Mouse (Mus musculus): ENCODE measurements at regions not wholly inside any gene's neighbourhood (a gene's known extent, or its start where the extent isn't known, plus 50 kb on each side); places are given as distances from the start of the nearest gene placed in this dataset.

- no peak for ATAC-seq (replicated peaks; ENCODE audit: extremely low read depth, insufficient read depth, low FRiP score)
- Histone ChIP-seq H3K27ac (ENCODE audit: low read length) (no peak overlapping the region), H3K4me1 (ENCODE audit: control insufficient read depth, insufficient read depth, low read length) (no peaks in the 10 kb centered on the region), H3K9me3 (replicated peaks; ENCODE audit: control insufficient read depth, low read length) (no peaks in the 10 kb centered on the region; the same call in 1 of the 2 replicates), H3K36me3 (ENCODE audit: control insufficient read depth, insufficient read depth) (no peaks in the 10 kb centered on the region), H3K4me2 (ENCODE audit: low read depth, low read length) (no peak overlapping the region), H3K27me3 (ENCODE audit: control insufficient read depth, insufficient read depth, low read length) (no peaks in the 10 kb centered on the region), H3K9ac (ENCODE audit: low read length) (no peak overlapping the region), H3K4me3 (ENCODE audit: low read length) (no peak overlapping the region)
- 33% methylated on average over 10 of the region's 10 CpGs for WGBS
Observed at GRCm38 (mm10) chr8:92158219-92158618, 199.2 kb upstream of the Irx5 start.

- Histone ChIP-seq H3K27me3 (ENCODE audit: control insufficient read depth, insufficient read depth, low read length) (no peaks in the 10 kb centered on the region), H3K4me1 (ENCODE audit: control insufficient read depth, insufficient read depth, low read length) (no peaks in the 10 kb centered on the region), H3K9me3 (replicated peaks; ENCODE audit: control insufficient read depth, low read length) (no peaks in the 10 kb centered on the region), H3K4me3 (ENCODE audit: low read length) (no peak overlapping the region), H3K27ac (ENCODE audit: low read length) (no peak overlapping the region), H3K36me3 (ENCODE audit: control insufficient read depth, insufficient read depth) (no peaks in the 10 kb centered on the region), H3K9ac (ENCODE audit: low read length) (no peak overlapping the region), H3K4me2 (ENCODE audit: low read depth, low read length) (no peak overlapping the region)
- WGBS = 76% methylated on average over 5 of the region's 5 CpGs
- ATAC-seq (replicated peaks; ENCODE audit: extremely low read depth, insufficient read depth, low FRiP score) = no peak
Observed at GRCm38 (mm10) chr8:92152478-92152877, 204.9 kb upstream of the Irx5 start.

GRCm38 (mm10) chr8:92147672-92148071, 209.8 kb upstream of the Irx5 start:
- H3K4me2 ChIP-seq (ENCODE audit: low read depth, low read length) = no peak overlapping the region
- WGBS = 72% methylated on average over 3 of the region's 3 CpGs
- H3K4me1 ChIP-seq (ENCODE audit: control insufficient read depth, insufficient read depth, low read length) = no peaks in the 10 kb centered on the region
- no peak for ATAC-seq (replicated peaks; ENCODE audit: extremely low read depth, insufficient read depth, low FRiP score)
- no peaks in the 10 kb centered on the region for H3K27me3 ChIP-seq (ENCODE audit: control insufficient read depth, insufficient read depth, low read length)
- H3K27ac ChIP-seq (ENCODE audit: low read length) = no peak overlapping the region
- no peaks in the 10 kb centered on the region for H3K36me3 ChIP-seq (ENCODE audit: control insufficient read depth, insufficient read depth)
- peaks cover 11% of the 10 kb centered on the region for H3K9me3 ChIP-seq (replicated peaks; ENCODE audit: control insufficient read depth, low read length)
- H3K4me3 ChIP-seq (ENCODE audit: low read length) = no peak overlapping the region
- no peak overlapping the region for H3K9ac ChIP-seq (ENCODE audit: low read length)

- Histone ChIP-seq H3K9me3 (replicated peaks; ENCODE audit: control insufficient read depth, low read length) (no peaks in the 10 kb centered on the region), H3K27me3 (ENCODE audit: control insufficient read depth, insufficient read depth, low read length) (no peaks in the 10 kb centered on the region; the same call in 1 of the 2 replicates), H3K27ac (ENCODE audit: low read length) (peak overlapping the region; percentile 30), H3K36me3 (ENCODE audit: control insufficient read depth, insufficient read depth) (no peaks in the 10 kb centered on the region), H3K4me2 (ENCODE audit: low read depth, low read length) (peak overlapping the region; percentile 29), H3K4me3 (ENCODE audit: low read length) (no peak overlapping the region), H3K4me1 (ENCODE audit: control insufficient read depth, insufficient read depth, low read length) (peaks cover 5% of the 10 kb centered on the region; the same call in 1 of the 2 replicates), H3K9ac (ENCODE audit: low read length) (no peak overlapping the region)
- 28% methylated on average over 16 of the region's 17 CpGs for WGBS
- ATAC-seq (replicated peaks; ENCODE audit: extremely low read depth, insufficient read depth, low FRiP score) = peak; percentile 55; the same call in 1 of the 2 replicates
Observed at GRCm38 (mm10) chr8:92137091-92137882, 220.1 kb upstream of the Irx5 start.

- Histone ChIP-seq H3K27me3 (ENCODE audit: control insufficient read depth, insufficient read depth, low read length) (no peaks in the 10 kb centered on the region; the same call in 1 of the 2 replicates), H3K9me3 (replicated peaks; ENCODE audit: control insufficient read depth, low read length) (no peaks in the 10 kb centered on the region), H3K27ac (ENCODE audit: low read length) (no peak overlapping the region), H3K4me1 (ENCODE audit: control insufficient read depth, insufficient read depth, low read length) (peaks cover 5% of the 10 kb centered on the region; the same call in 1 of the 2 replicates), H3K4me3 (ENCODE audit: low read length) (no peak overlapping the region), H3K9ac (ENCODE audit: low read length) (0 out of 2 replicates have a peak overlapping the region, but pooled peaks have one; percentile 28), H3K36me3 (ENCODE audit: control insufficient read depth, insufficient read depth) (no peaks in the 10 kb centered on the region), H3K4me2 (ENCODE audit: low read depth, low read length) (peak overlapping the region; percentile 27; the same call in 1 of the 2 replicates)
- WGBS = 21% methylated on average over 13 of the region's 13 CpGs
- no peak for ATAC-seq (replicated peaks; ENCODE audit: extremely low read depth, insufficient read depth, low FRiP score)
Observed at GRCm38 (mm10) chr8:92136413-92136812, 221.0 kb upstream of the Irx5 start.

- H3K4me2 ChIP-seq (ENCODE audit: low read depth, low read length) = no peak overlapping the region
- H3K4me3 ChIP-seq (ENCODE audit: low read length) = no peak overlapping the region
- ATAC-seq (replicated peaks; ENCODE audit: extremely low read depth, insufficient read depth, low FRiP score) = no peak
- H3K27ac ChIP-seq (ENCODE audit: low read length) = no peak overlapping the region
- H3K27me3 ChIP-seq (ENCODE audit: control insufficient read depth, insufficient read depth, low read length) = no peaks in the 10 kb centered on the region; the same call in 1 of the 2 replicates
- no peaks in the 10 kb centered on the region for H3K9me3 ChIP-seq (replicated peaks; ENCODE audit: control insufficient read depth, low read length)
- no peak overlapping the region for H3K9ac ChIP-seq (ENCODE audit: low read length)
- H3K36me3 ChIP-seq (ENCODE audit: control insufficient read depth, insufficient read depth) = no peaks in the 10 kb centered on the region
- H3K4me1 ChIP-seq (ENCODE audit: control insufficient read depth, insufficient read depth, low read length) = peaks cover 6% of the 10 kb centered on the region; the same call in 1 of the 2 replicates
- 39% methylated on average over 5 of the region's 5 CpGs for WGBS
Observed at GRCm38 (mm10) chr8:92134434-92134833, 223.0 kb upstream of the Irx5 start.

- H3K4me1 ChIP-seq (ENCODE audit: control insufficient read depth, insufficient read depth, low read length) = peaks cover 13% of the 10 kb centered on the region
- H3K36me3 ChIP-seq (ENCODE audit: control insufficient read depth, insufficient read depth) = no peaks in the 10 kb centered on the region
- H3K27me3 ChIP-seq (ENCODE audit: control insufficient read depth, insufficient read depth, low read length) = no peaks in the 10 kb centered on the region; the same call in 1 of the 2 replicates
- no peak for ATAC-seq (replicated peaks; ENCODE audit: extremely low read depth, insufficient read depth, low FRiP score)
- no peak overlapping the region for H3K27ac ChIP-seq (ENCODE audit: low read length)
- no peaks in the 10 kb centered on the region for H3K9me3 ChIP-seq (replicated peaks; ENCODE audit: control insufficient read depth, low read length)
- no peak overlapping the region for H3K4me3 ChIP-seq (ENCODE audit: low read length)
- H3K4me2 ChIP-seq (ENCODE audit: low read depth, low read length) = no peak overlapping the region
- WGBS = 43% methylated on average over 24 of the region's 24 CpGs
- H3K9ac ChIP-seq (ENCODE audit: low read length) = no peak overlapping the region
Observed at GRCm38 (mm10) chr8:92133484-92134406, 223.7 kb upstream of the Irx5 start.

- H3K4me2 ChIP-seq (ENCODE audit: low read depth, low read length) = no peak overlapping the region
- WGBS = 61% methylated on average over 4 of the region's 4 CpGs
Observed at GRCm38 (mm10) chr8:92132949-92133348, 224.5 kb upstream of the Irx5 start.

More at GRCm38 (mm10) chr8:92132949-92133348, 224.5 kb upstream of the Irx5 start:
- no peak overlapping the region for H3K4me3 ChIP-seq (ENCODE audit: low read length)
- no peak for ATAC-seq (replicated peaks; ENCODE audit: extremely low read depth, insufficient read depth, low FRiP score)
- H3K9me3 ChIP-seq (replicated peaks; ENCODE audit: control insufficient read depth, low read length) = no peaks in the 10 kb centered on the region
- no peak overlapping the region for H3K9ac ChIP-seq (ENCODE audit: low read length)
- H3K27me3 ChIP-seq (ENCODE audit: control insufficient read depth, insufficient read depth, low read length) = no peaks in the 10 kb centered on the region; the same call in 1 of the 2 replicates
- H3K4me1 ChIP-seq (ENCODE audit: control insufficient read depth, insufficient read depth, low read length) = peaks cover 21% of the 10 kb centered on the region
- no peaks in the 10 kb centered on the region for H3K36me3 ChIP-seq (ENCODE audit: control insufficient read depth, insufficient read depth)
- H3K27ac ChIP-seq (ENCODE audit: low read length) = no peak overlapping the region
